Mouse (Mus musculus): ENCODE results near the gene Pitx3. TPM values are rescaled to one million over a fixed set of nuclear protein-coding genes. Genes with fewer than 3 reads are reported as not detected.
"Not testable (repeated sequence)": the region's sequence is repeated elsewhere in the genome, so short reads cannot be mapped to it uniquely, and the experiment has no call there.

Pitx3 gene
- polyA plus RNA-seq, 1 experiment from 2014 or later, result 10.5 TPM

DNA sequence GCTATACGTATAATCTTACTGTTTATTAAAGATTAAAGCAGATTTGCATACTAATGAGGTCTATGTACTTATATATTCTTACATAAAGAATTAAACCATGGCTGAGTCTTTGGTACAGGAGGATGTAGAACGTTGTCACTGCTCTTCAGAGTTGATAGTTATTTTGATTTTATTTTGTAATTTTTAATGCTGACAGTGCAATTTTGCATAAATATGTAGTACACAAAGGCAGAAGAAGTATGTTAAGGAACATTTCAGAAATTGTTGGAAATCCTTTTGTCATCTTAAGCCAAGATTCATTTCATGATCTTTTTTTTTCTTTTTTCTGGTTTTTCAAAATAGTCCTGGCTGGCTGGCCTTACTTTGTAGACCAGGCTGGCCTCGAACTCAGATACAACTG, 21.3 kb upstream of the Pitx3 start:
- Histone ChIP-seq H3K9me3 (ENCODE audit: control insufficient read depth, low read length) (no peaks in the 10 kb centered on the region), H3K27me3 (replicated peaks; ENCODE audit: control insufficient read depth, insufficient read depth, low read length) (no peaks in the 10 kb centered on the region), H3K27ac (replicated peaks; ENCODE audit: low read depth, low read length) (no peak overlapping the region), H3K4me1 (ENCODE audit: control insufficient read depth, insufficient read depth, low read length) (no peaks in the 10 kb centered on the region), H3K9ac (ENCODE audit: low read depth, low read length) (no peak overlapping the region), H3K4me2 (ENCODE audit: low read depth, low read length) (no peak overlapping the region), H3K4me3 (ENCODE audit: low read depth, low read length) (no peak overlapping the region), H3K36me3 (ENCODE audit: control insufficient read depth, insufficient read depth, low read length) (peaks cover 64% of the 10 kb centered on the region)
- 88% methylated on average over 3 of the region's 3 CpGs for WGBS
- DNase-seq (ENCODE audit: low spot score) (no peak), ATAC-seq (ENCODE audit: low read depth) (no peak)

DNA sequence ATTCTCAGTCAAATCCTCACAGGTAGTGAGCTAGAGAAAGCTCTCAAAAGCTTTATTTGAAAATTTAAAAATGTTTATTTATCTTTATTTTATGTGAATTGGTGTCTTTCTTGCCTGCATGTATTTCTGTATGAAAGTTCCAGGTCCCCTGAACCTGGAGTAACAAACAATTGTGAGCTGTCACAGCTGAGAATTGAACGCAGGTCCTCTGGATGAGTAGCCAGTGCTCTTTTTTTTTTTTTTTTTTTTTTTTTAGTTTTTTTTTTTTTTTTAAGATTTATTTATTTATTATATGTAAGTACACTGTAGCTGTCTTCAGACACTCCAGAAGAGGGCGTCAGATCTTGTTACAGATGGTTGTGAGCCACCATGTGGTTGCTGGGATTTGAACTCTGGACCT, 19.0 kb upstream of the Pitx3 start:
- not testable (repeated sequence) for H3K27me3 ChIP-seq (replicated peaks; ENCODE audit: control insufficient read depth, insufficient read depth, low read length); H3K4me3 ChIP-seq (ENCODE audit: low read depth, low read length); H3K4me2 ChIP-seq (ENCODE audit: low read depth, low read length); ATAC-seq (ENCODE audit: low read depth); H3K9ac ChIP-seq (ENCODE audit: low read depth, low read length); DNase-seq (ENCODE audit: low spot score); H3K27ac ChIP-seq (replicated peaks; ENCODE audit: low read depth, low read length); H3K4me1 ChIP-seq (ENCODE audit: control insufficient read depth, insufficient read depth, low read length); H3K9me3 ChIP-seq (ENCODE audit: control insufficient read depth, low read length)
- 60% methylated on average over 2 of the region's 2 CpGs for WGBS
- H3K36me3 ChIP-seq (ENCODE audit: control insufficient read depth, insufficient read depth, low read length), result peaks cover 62% of the 10 kb centered on the region

DNA sequence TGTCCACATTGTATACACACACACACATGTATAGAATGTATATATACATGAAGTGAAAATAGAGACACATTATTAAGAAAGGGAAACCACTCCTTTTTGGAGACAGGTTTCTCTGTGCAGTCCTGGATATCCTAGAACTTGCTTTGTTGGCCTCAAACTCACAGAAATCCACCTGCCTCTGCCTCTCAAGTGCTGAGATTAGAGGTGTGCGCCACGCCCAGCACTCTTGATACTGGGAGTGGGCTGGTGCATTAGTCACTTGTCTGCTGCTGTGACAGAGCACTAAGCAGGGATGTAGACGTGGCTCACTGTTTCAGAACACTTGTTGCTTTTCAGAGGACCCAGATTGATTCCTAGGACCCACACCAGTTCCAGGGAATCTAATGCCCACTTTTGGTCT, 17.8 kb upstream of the Pitx3 start:
- Histone ChIP-seq H3K9me3 (ENCODE audit: control insufficient read depth, low read length) (no peaks in the 10 kb centered on the region), H3K4me3 (ENCODE audit: low read depth, low read length) (no peak overlapping the region), H3K27me3 (replicated peaks; ENCODE audit: control insufficient read depth, insufficient read depth, low read length) (no peaks in the 10 kb centered on the region), H3K36me3 (ENCODE audit: control insufficient read depth, insufficient read depth, low read length) (peaks cover 51% of the 10 kb centered on the region), H3K9ac (ENCODE audit: low read depth, low read length) (no peak overlapping the region), H3K4me1 (ENCODE audit: control insufficient read depth, insufficient read depth, low read length) (no peaks in the 10 kb centered on the region), H3K4me2 (ENCODE audit: low read depth, low read length) (no peak overlapping the region), H3K27ac (replicated peaks; ENCODE audit: low read depth, low read length) (no peak overlapping the region)
- DNase-seq (ENCODE audit: low spot score), result no peak
- no peak for ATAC-seq (ENCODE audit: low read depth)
- 96% methylated on average over 3 of the region's 3 CpGs for WGBS

DNA sequence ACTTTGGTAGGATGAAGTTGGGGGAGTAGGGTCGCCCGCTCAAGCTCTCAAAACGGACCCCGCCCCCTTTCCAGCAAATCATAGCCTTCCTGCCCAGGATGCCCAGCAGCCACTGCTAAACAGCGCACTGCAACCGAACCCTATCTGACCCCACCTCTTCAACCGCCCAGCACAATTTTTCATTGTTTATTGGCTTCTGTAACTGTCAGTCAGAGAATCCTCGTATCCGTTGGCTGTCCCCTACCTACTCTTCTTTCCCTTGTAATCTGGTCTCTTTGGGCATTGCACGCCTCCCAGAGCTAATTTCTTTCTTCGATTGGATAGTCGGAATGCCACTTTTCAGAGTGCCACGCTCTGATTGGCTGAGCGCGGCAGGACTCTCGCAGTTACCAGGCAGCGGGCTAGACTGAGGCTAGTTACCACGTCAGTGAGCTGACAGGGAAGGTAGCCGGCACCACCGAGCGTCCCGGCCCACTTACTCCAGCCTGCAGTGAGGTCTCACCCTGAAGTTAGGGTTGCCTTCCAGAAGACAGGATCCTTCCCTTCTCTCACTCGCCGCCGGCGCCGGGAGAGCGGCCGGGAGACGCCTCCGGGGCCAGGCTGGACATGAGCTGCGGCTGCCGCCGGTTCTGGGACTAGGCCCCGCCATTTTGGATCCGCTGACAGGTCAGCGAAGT, 4.1 kb upstream of the Pitx3 start, which contains the start of gene Gbf1:
TSS of gene Gbf1 (plus strand) at position 383 of the 677 bp plus-strand sequence.
- H3K9me3 ChIP-seq (ENCODE audit: control insufficient read depth, low read length), result no peaks in the 10 kb centered on the region
- 0 out of 2 replicates have a peak, but pooled peaks cover 8% of the 10 kb centered on the region for H3K36me3 ChIP-seq (ENCODE audit: control insufficient read depth, insufficient read depth, low read length)
- DNase-seq (ENCODE audit: low spot score) (peak; percentile 99), ATAC-seq (ENCODE audit: low read depth) (peak; percentile 98)
- H3K9ac ChIP-seq (ENCODE audit: low read depth, low read length), result peak within 1 kb of the TSS; percentile 81
- H3K4me3 ChIP-seq (ENCODE audit: low read depth, low read length), result peak within 1 kb of the TSS; percentile 95
- H3K27me3 ChIP-seq (replicated peaks; ENCODE audit: control insufficient read depth, insufficient read depth, low read length), result peaks cover 35% of the 10 kb centered on the region
- H3K27ac ChIP-seq (replicated peaks; ENCODE audit: low read depth, low read length), result peak within 1 kb of the TSS; percentile 72
- peak within 1 kb of the TSS; percentile 92 for H3K4me2 ChIP-seq (ENCODE audit: low read depth, low read length)
- WGBS, result 0% methylated on average over 30 of the region's 37 CpGs
- H3K4me1 ChIP-seq (ENCODE audit: control insufficient read depth, insufficient read depth, low read length), result peaks cover 20% of the 10 kb centered on the region

DNA sequence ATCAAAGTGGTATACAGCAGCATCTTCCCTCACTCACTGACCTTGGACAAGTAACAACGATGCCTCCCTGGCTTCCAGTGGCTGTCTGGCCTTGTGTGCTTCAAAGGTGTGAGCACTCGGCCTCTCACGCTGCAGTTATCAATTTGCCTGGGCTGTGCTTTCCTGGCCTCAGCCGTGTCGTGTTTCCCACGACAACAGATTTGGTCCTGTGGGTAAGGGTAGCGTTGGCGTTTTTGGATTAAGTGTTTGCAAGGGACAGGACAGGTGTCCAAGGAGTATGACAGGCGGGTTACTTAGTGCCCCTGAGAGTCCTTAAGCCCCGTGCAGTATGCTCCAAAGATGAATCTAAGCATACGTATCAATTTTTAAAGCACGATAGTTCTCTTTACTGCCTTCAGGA, 965 bp upstream of the Pitx3 start:
- Histone ChIP-seq H3K9me3 (ENCODE audit: control insufficient read depth, low read length) (no peaks in the 10 kb centered on the region), H3K4me3 (ENCODE audit: low read depth, low read length) (peak overlapping the region; percentile 59), H3K9ac (ENCODE audit: low read depth, low read length) (no peak overlapping the region), H3K4me2 (ENCODE audit: low read depth, low read length) (peak overlapping the region; percentile 98), H3K36me3 (ENCODE audit: control insufficient read depth, insufficient read depth, low read length) (no peaks in the 10 kb centered on the region), H3K27me3 (replicated peaks; ENCODE audit: control insufficient read depth, insufficient read depth, low read length) (peaks cover 65% of the 10 kb centered on the region), H3K27ac (replicated peaks; ENCODE audit: low read depth, low read length) (0 out of 2 replicates have a peak overlapping the region, but pooled peaks have one; percentile 15), H3K4me1 (ENCODE audit: control insufficient read depth, insufficient read depth, low read length) (peaks cover 19% of the 10 kb centered on the region)
- DNase-seq (ENCODE audit: low spot score) (no peak), ATAC-seq (ENCODE audit: low read depth) (no peak)
- WGBS, result 29% methylated on average over 12 of the region's 12 CpGs

DNA sequence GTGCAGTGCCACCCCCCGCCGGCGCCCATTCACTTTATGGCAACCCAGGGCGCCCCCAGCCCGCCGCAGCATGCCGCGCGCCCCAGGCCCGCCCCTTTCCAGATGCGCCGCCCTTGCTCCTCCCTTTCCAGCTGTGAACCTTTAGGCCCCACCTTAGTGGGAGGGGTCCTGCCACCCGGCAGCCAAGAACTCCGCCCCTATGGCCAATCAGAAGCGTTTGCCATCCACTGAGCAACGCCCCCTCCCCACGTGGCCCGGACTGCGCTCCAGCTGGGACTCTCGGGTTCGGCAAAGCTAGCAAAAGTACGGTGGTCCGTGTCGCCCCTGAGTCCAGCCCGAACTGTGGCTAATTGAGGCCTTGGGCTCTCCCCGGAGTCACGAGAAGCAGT, 240 bp upstream of the Pitx3 start:
- Histone ChIP-seq H3K36me3 (ENCODE audit: control insufficient read depth, insufficient read depth, low read length) (no peaks in the 10 kb centered on the region), H3K9ac (ENCODE audit: low read depth, low read length) (peak overlapping the region; percentile 52; the same call in 1 of the 2 replicates), H3K9me3 (ENCODE audit: control insufficient read depth, low read length) (no peaks in the 10 kb centered on the region), H3K27ac (replicated peaks; ENCODE audit: low read depth, low read length) (no peak overlapping the region), H3K4me1 (ENCODE audit: control insufficient read depth, insufficient read depth, low read length) (peaks cover 11% of the 10 kb centered on the region), H3K4me2 (ENCODE audit: low read depth, low read length) (peak overlapping the region; percentile 98), H3K27me3 (replicated peaks; ENCODE audit: control insufficient read depth, insufficient read depth, low read length) (peaks cover 67% of the 10 kb centered on the region), H3K4me3 (ENCODE audit: low read depth, low read length) (peak overlapping the region; percentile 59)
- peak; percentile 60 for ATAC-seq (ENCODE audit: low read depth)
- DNase-seq (ENCODE audit: low spot score), result peak; percentile 97
- WGBS, result under 1% methylated on average over 20 of the region's 27 CpGs

DNA sequence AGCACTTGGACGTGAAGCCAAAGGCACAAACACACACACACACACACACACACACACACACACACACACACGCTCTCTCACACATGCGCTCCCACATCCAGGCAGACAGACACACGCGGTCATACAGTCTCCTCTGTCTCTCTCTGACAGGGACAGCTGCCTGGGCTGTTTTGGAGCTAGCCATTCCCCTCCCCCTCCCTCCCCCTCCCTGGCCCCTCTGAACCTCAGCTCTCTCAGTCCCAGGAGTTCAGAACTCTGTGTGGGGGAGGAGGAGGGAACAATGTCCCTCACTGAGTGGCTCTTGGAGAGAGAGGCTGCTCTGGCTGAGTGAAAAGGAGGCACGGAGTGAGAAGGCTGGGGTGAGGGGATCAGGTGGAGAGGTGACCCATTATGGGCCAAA, 7.0 kb downstream of the Pitx3 start:
- no peak overlapping the region for H3K4me3 ChIP-seq (ENCODE audit: low read depth, low read length)
- H3K4me1 ChIP-seq (ENCODE audit: control insufficient read depth, insufficient read depth, low read length), result peaks cover 9% of the 10 kb centered on the region
- peak; percentile 85 for ATAC-seq (ENCODE audit: low read depth)
- no peak overlapping the region; the same call in 1 of the 2 replicates for H3K4me2 ChIP-seq (ENCODE audit: low read depth, low read length)
- H3K9me3 ChIP-seq (ENCODE audit: control insufficient read depth, low read length), result no peaks in the 10 kb centered on the region
- peaks cover 67% of the 10 kb centered on the region for H3K27me3 ChIP-seq (replicated peaks; ENCODE audit: control insufficient read depth, insufficient read depth, low read length)
- peak; percentile 78 for DNase-seq (ENCODE audit: low spot score)
- H3K9ac ChIP-seq (ENCODE audit: low read depth, low read length), result no peak overlapping the region
- WGBS, result 11% methylated on average over 4 of the region's 6 CpGs
- H3K27ac ChIP-seq (replicated peaks; ENCODE audit: low read depth, low read length), result no peak overlapping the region
- no peaks in the 10 kb centered on the region for H3K36me3 ChIP-seq (ENCODE audit: control insufficient read depth, insufficient read depth, low read length)

DNA sequence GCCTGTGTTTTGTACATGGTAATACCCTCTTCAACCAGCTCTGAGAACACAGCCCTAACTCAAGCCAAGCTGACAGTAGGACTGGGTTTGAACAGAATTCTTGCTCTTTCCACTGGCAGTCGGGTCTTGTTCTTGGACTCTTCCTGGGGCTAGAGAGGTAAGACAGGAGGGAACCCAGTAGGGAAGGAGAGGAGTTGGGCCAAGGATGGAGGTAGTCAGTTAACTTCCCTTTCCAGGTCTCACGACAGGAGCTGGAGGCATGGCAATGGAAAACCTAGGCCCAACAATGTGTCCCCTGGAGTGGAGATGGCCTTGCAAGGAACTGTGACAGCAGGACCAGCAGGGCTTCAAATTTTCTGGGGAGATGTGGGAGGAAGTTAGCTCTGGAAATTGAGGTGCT, 7.8 kb downstream of the Pitx3 start:
- DNase-seq (ENCODE audit: low spot score) (no peak), ATAC-seq (ENCODE audit: low read depth) (no peak)
- Histone ChIP-seq H3K4me2 (ENCODE audit: low read depth, low read length) (no peak overlapping the region; the same call in 1 of the 2 replicates), H3K27ac (replicated peaks; ENCODE audit: low read depth, low read length) (no peak overlapping the region), H3K9ac (ENCODE audit: low read depth, low read length) (no peak overlapping the region), H3K27me3 (replicated peaks; ENCODE audit: control insufficient read depth, insufficient read depth, low read length) (peaks cover 67% of the 10 kb centered on the region), H3K9me3 (ENCODE audit: control insufficient read depth, low read length) (no peaks in the 10 kb centered on the region), H3K4me1 (ENCODE audit: control insufficient read depth, insufficient read depth, low read length) (peaks cover 9% of the 10 kb centered on the region), H3K4me3 (ENCODE audit: low read depth, low read length) (no peak overlapping the region), H3K36me3 (ENCODE audit: control insufficient read depth, insufficient read depth, low read length) (no peaks in the 10 kb centered on the region)
- WGBS, result 69% methylated on average over 2 of the region's 2 CpGs
